Comparison of ENCODE assay signal across 12 mouse cellular contexts in the genomic region with DNA sequence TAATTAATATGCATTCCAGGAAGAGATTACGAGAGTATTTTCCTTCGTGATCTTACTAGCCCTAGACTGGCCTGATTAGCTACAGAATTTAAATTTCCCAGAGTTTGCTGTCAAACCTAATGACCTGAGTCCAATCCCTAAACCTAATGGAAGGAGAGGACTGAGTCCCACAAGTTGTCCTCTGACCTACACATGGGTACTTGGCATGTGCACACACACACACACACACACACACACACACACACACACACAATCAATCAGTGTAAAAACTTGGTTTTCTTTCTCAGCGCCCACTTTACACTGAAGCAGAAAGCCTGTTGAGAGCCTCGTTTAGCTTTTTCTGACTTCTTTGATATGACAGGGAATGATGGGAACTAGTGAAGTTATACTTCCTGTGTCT. TPM values are rescaled to one million over a fixed set of nuclear protein-coding genes. Genes with fewer than 3 reads are reported as not detected.
DNase-seq lines count a peak whose midpoint lies in the region; ATAC-seq and TF ChIP-seq lines count a peak whose summit lies in the region.
"Had no signal": no experiment of that assay in that cellular context is flagged by ENCODE, and none has a peak within 500 bp of the region (broad histone marks: within the 10 kb centered on the region; RNA-seq: fewer than 3 reads in every experiment).

No protein-coding gene starts in this region.

- H3K27me3 ChIP-seq in heart, embryonic 13.5 days (replicated peaks), result no peaks in the 10 kb centered on the region
- no peaks in the 10 kb centered on the region for H3K27me3 ChIP-seq in forebrain, embryonic 10.5 days (ENCODE audit: poor library complexity, severe bottlenecking)
- no peaks in the 10 kb centered on the region for H3K27me3 ChIP-seq in hindbrain, postnatal 0 days (ENCODE audit: insufficient read depth, low read length)
- H3K27me3 ChIP-seq in neural tube, embryonic 12.5 days (replicated peaks), result no peaks in the 10 kb centered on the region
- H3K27me3 ChIP-seq: intestine, embryonic 15.5 days; Patski had no signal

- WGBS in heart, embryonic 13.5 days, result 65% methylated on average over 4 of the region's 4 CpGs
- 35% methylated on average over 4 of the region's 4 CpGs for WGBS in forebrain, embryonic 10.5 days
- 18% methylated on average over 4 of the region's 4 CpGs for WGBS in hindbrain, postnatal 0 days
- WGBS in neural tube, embryonic 12.5 days, result 18% methylated on average over 4 of the region's 4 CpGs

- no peak overlapping the region for H3K9ac ChIP-seq in heart, embryonic 13.5 days
- no peak overlapping the region for H3K9ac ChIP-seq in hindbrain, postnatal 0 days (replicated peaks; ENCODE audit: low read length)
- H3K9ac ChIP-seq in neural tube, embryonic 12.5 days, result no peak overlapping the region
- H3K9ac ChIP-seq: intestine, embryonic 15.5 days; liver, embryonic 14.5 days had no signal

- no peak for ATAC-seq in heart, embryonic 13.5 days (ENCODE audit: extremely low read depth, insufficient number of reproducible peaks, low FRiP score, low TSS enrichment)
- peak; percentile 61 for ATAC-seq in hindbrain, postnatal 0 days
- ATAC-seq in neural tube, embryonic 12.5 days (ENCODE audit: low FRiP score, low read depth), result peak; percentile 70
- ATAC-seq: Patski had no signal

- peaks cover 27% of the 10 kb centered on the region for H3K4me1 ChIP-seq in heart, embryonic 13.5 days
- peaks cover 44% of the 10 kb centered on the region for H3K4me1 ChIP-seq in forebrain, embryonic 10.5 days
- H3K4me1 ChIP-seq in hindbrain, postnatal 0 days (ENCODE audit: insufficient read depth, low read length), result peaks cover 3% of the 10 kb centered on the region
- peaks cover 11% of the 10 kb centered on the region for H3K4me1 ChIP-seq in neural tube, embryonic 12.5 days

- H3K27ac ChIP-seq in heart, embryonic 13.5 days (replicated peaks), result peak overlapping the region; percentile 28; the same call in 1 of the 2 replicates
- peak overlapping the region; percentile 81 for H3K27ac ChIP-seq in forebrain, embryonic 10.5 days
- peak overlapping the region; percentile 72; the same call in 1 of the 2 replicates for H3K27ac ChIP-seq in hindbrain, postnatal 0 days
- no peak overlapping the region for H3K27ac ChIP-seq in neural tube, embryonic 12.5 days
- H3K27ac ChIP-seq: intestine, embryonic 15.5 days; liver, embryonic 14.5 days had no signal

- no peak overlapping the region for H3K4me2 ChIP-seq in heart, embryonic 13.5 days
- no peak overlapping the region for H3K4me2 ChIP-seq in hindbrain, postnatal 0 days (ENCODE audit: low read depth, low read length)
- H3K4me2 ChIP-seq in neural tube, embryonic 12.5 days (replicated peaks), result 0 out of 2 replicates have a peak overlapping the region, but pooled peaks have one; percentile 16
- H3K4me2 ChIP-seq: intestine, embryonic 15.5 days had no signal

- TF ChIP-seq CTCF in hindbrain, postnatal 0 days (IDR thresholded peaks at IDR 0.05; ENCODE audit: low read depth), result no peak

- intact Hi-C loops in left cerebral cortex, postnatal 4 days (cut with DNase I), result no loop called here
- intact Hi-C loops in gastrocnemius, postnatal 36 days (cut with DNase I), result no loop called here

- H3K36me3 ChIP-seq in heart, embryonic 13.5 days, result 0 out of 2 replicates have a peak, but pooled peaks cover 4% of the 10 kb centered on the region
- peaks cover 19% of the 10 kb centered on the region for H3K36me3 ChIP-seq in forebrain, embryonic 10.5 days (replicated peaks)
- H3K36me3 ChIP-seq in hindbrain, postnatal 0 days (ENCODE audit: insufficient read depth, low read length), result no peaks in the 10 kb centered on the region
- no peaks in the 10 kb centered on the region for H3K36me3 ChIP-seq in neural tube, embryonic 12.5 days
- H3K36me3 ChIP-seq: intestine, embryonic 15.5 days had no signal

- H3K9me3 ChIP-seq in heart, embryonic 13.5 days, result 0 out of 2 replicates have a peak, but pooled peaks cover 3% of the 10 kb centered on the region
- peaks cover 12% of the 10 kb centered on the region for H3K9me3 ChIP-seq in forebrain, embryonic 10.5 days
- H3K9me3 ChIP-seq in hindbrain, postnatal 0 days (ENCODE audit: low read length), result no peaks in the 10 kb centered on the region
- no peaks in the 10 kb centered on the region for H3K9me3 ChIP-seq in neural tube, embryonic 12.5 days
- H3K9me3 ChIP-seq: intestine, embryonic 15.5 days had no signal

- H3K4me3 ChIP-seq in heart, embryonic 13.5 days, result no peak overlapping the region
- H3K4me3 ChIP-seq in forebrain, embryonic 10.5 days, result no peak overlapping the region; the same call in 1 of the 2 replicates
- no peak overlapping the region for H3K4me3 ChIP-seq in hindbrain, postnatal 0 days (ENCODE audit: low read length)
- no peak overlapping the region for H3K4me3 ChIP-seq in neural tube, embryonic 12.5 days
- H3K4me3 ChIP-seq: intestine, embryonic 15.5 days had no signal

- DNase-seq in heart, adult 8-10 months (ENCODE audit: low spot score), result no peak
- peak; percentile 35 for DNase-seq in forebrain, embryonic 10.5 days (ENCODE audit: extremely low spot score, low spot score)
- DNase-seq in hindbrain, postnatal 0 days (ENCODE audit: low spot score), result peak; percentile 24
- DNase-seq in left cerebral cortex, postnatal 4 days, result no peak
- no peak for DNase-seq in cerebellum, postnatal 4 days (ENCODE audit: low spot score in 2 of 2)
- no peak for DNase-seq in gastrocnemius, postnatal 36 days
- DNase-seq: thymus, adult 2 months had no signal

RNA-seq across cellular contexts. Expression of a gene that starts 41.1 kb away (rescaled TPM):
- polyA plus RNA-seq in heart, embryonic 13.5 days (2015; fragmentation: Nextera tagmentation; extraction: Ambion mirVana), result 64.0 and 64.6 TPM in 2 replicates
- total RNA-seq in heart, adult 8-10 months (2022), result 10 to 100 TPM; 44.2 to 48.0 (median 46.4) TPM
- polyA plus RNA-seq in forebrain, embryonic 10.5 days (2016; fragmentation: Nextera tagmentation; extraction: Ambion mirVana), result 89.1 and 90.6 TPM in 2 replicates
- 96.7 and 105 TPM in 2 replicates for total RNA-seq in hindbrain, postnatal 0 days (2014; rRNA removed)
- polyA plus RNA-seq in hindbrain, postnatal 0 days (2015; fragmentation: Nextera tagmentation; extraction: Ambion mirVana), result 143 and 145 TPM in 2 replicates
- 114 and 124 TPM in 2 replicates for polyA plus RNA-seq in neural tube, embryonic 12.5 days (2016; fragmentation: Nextera tagmentation; extraction: Ambion mirVana)
- 100 to 1,000 TPM; 243 to 247 TPM for total RNA-seq in left cerebral cortex, postnatal 4 days (2021)
- 10 to 100 TPM; 15.5 to 20.6 TPM for total RNA-seq in gastrocnemius, postnatal 36 days (2021)

Comparison
In these comparisons a context has a peak if more than half of its experiments do, and no peak if none do; other contexts are left out.
1. DNase-seq: peak in forebrain, embryonic 10.5 days (single experiment) and hindbrain, postnatal 0 days (single experiment); none in heart, adult 8-10 months (single experiment), left cerebral cortex, postnatal 4 days (single experiment), cerebellum, postnatal 4 days (0 of 2) and gastrocnemius, postnatal 36 days (0 of 2).